Mouse (Mus musculus): ENCODE results near the gene Depdc1b. TPM values are rescaled to one million over a fixed set of nuclear protein-coding genes. Genes with fewer than 3 reads are reported as not detected.

The Depdc1b gene
- polyA plus RNA-seq, 1 experiment, result 11.2 TPM

GRCm38 (mm10) chr13:108449116-108450097, 133.3 kb downstream of the Depdc1b start, which contains the start of gene Pde4d:
Gene Pde4d (plus strand): TSS chr13:108449948.
- Histone ChIP-seq H3K27me3 (replicated peaks; ENCODE audit: control insufficient read depth, insufficient read depth, low read length) (no peaks in the 10 kb centered on the region), H3K4me3 (ENCODE audit: insufficient read depth, low read depth, low read length) (peak within 1 kb of the TSS; percentile 35), H3K27ac (ENCODE audit: insufficient read depth, low read depth, low read length) (peak within 1 kb of the TSS; percentile 98), H3K4me1 (ENCODE audit: control insufficient read depth, insufficient read depth, low read length) (peaks cover 21% of the 10 kb centered on the region; the same call in 1 of the 2 replicates), H3K36me3 (ENCODE audit: control insufficient read depth, insufficient read depth, low read length) (no peaks in the 10 kb centered on the region)
- TF ChIP-seq CTCF (conservative IDR thresholded peaks at IDR 0.05; ENCODE audit: insufficient read depth, insufficient read length, low read depth, low read length), result no peak
- TF ChIP-seq POLR2A (IDR thresholded peaks at IDR 0.05; ENCODE audit: low read depth, low read length), result no peak
- WGBS, result 15% methylated on average over 10 of the region's 10 CpGs
- DNase-seq, result peak; percentile 84

- Histone ChIP-seq H3K4me1 (ENCODE audit: control insufficient read depth, insufficient read depth, low read length) (peaks cover 21% of the 10 kb centered on the region; the same call in 1 of the 2 replicates), H3K36me3 (ENCODE audit: control insufficient read depth, insufficient read depth, low read length) (no peaks in the 10 kb centered on the region), H3K27ac (ENCODE audit: insufficient read depth, low read depth, low read length) (no peak overlapping the region), H3K27me3 (replicated peaks; ENCODE audit: control insufficient read depth, insufficient read depth, low read length) (no peaks in the 10 kb centered on the region), H3K4me3 (ENCODE audit: insufficient read depth, low read depth, low read length) (no peak overlapping the region)
- 64% methylated on average over 2 of the region's 2 CpGs for WGBS
- TF ChIP-seq POLR2A (IDR thresholded peaks at IDR 0.05; ENCODE audit: low read depth, low read length) (no peak), CTCF (conservative IDR thresholded peaks at IDR 0.05; ENCODE audit: insufficient read depth, insufficient read length, low read depth, low read length) (no peak)
- no peak for DNase-seq
These were observed 135.0 kb downstream of the Depdc1b start for GRCm38 (mm10) chr13:108451122-108451521.

GRCm38 (mm10) chr13:108453064-108453919, 137.2 kb downstream of the Depdc1b start:
- H3K4me3 ChIP-seq (ENCODE audit: insufficient read depth, low read depth, low read length), result no peak overlapping the region
- 57% methylated on average over 6 of the region's 6 CpGs for WGBS
- peak; percentile 83 for DNase-seq
- H3K27me3 ChIP-seq (replicated peaks; ENCODE audit: control insufficient read depth, insufficient read depth, low read length), result no peaks in the 10 kb centered on the region
- no peaks in the 10 kb centered on the region for H3K36me3 ChIP-seq (ENCODE audit: control insufficient read depth, insufficient read depth, low read length)
- peaks cover 21% of the 10 kb centered on the region; the same call in 1 of the 2 replicates for H3K4me1 ChIP-seq (ENCODE audit: control insufficient read depth, insufficient read depth, low read length)
- TF ChIP-seq CTCF (conservative IDR thresholded peaks at IDR 0.05; ENCODE audit: insufficient read depth, insufficient read length, low read depth, low read length) (no peak), POLR2A (IDR thresholded peaks at IDR 0.05; ENCODE audit: low read depth, low read length) (no peak)
- H3K27ac ChIP-seq (ENCODE audit: insufficient read depth, low read depth, low read length), result peak overlapping the region; percentile 96

Other genes with a start within 250 kb of the Depdc1b start
- gene Ndufaf2, start 157.7 kb upstream of the Depdc1b start, polyA plus RNA-seq (2012; rRNA removed), result 8.6 and 17.6 TPM in 2 replicates
- gene Ercc8, start 157.6 kb upstream of the Depdc1b start, polyA plus RNA-seq (2012; rRNA removed), result 6.4 TPM in 2 replicates
- 17.2 and 20.9 TPM in 2 replicates for gene Elovl7, start 101.9 kb upstream of the Depdc1b start, polyA plus RNA-seq (2012; rRNA removed)
- gene Pde4d, start 133.6 kb downstream of the Depdc1b start, polyA plus RNA-seq (2012; rRNA removed), result 18.3 and 20.0 TPM in 2 replicates